Mouse (Mus musculus): ENCODE data around the gene Prpf4. TPM values are rescaled to one million over a fixed set of nuclear protein-coding genes. Genes with fewer than 3 reads are reported as not detected.

The Prpf4 gene
- polyA plus RNA-seq, 1 experiment from 2014 or later, result 38.6 TPM

DNA sequence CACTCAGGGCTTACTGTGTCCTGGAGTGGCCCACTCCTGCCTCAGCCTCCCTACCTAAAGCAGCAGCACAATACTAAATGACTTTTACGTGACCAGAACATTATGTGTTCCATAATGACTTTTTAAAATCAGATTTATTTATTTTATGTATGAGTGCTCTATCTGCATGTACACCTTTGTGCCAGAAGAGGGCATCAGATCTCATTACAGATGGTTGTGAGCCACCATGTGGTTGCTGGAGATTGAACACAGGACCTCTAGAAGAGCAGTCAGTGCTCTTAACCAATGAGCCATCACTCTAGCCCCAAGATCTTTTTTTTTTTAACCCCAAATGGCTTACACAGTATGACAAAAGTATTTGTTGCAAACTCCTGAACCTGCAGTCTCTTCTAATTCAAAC, 59.6 kb downstream of the Prpf4 start:
- H3K27ac ChIP-seq, result no peak overlapping the region
- 0 out of 2 replicates have a peak, but pooled peaks cover 3% of the 10 kb centered on the region for H3K36me3 ChIP-seq
- no peak overlapping the region for H3K4me3 ChIP-seq
- no peaks in the 10 kb centered on the region for H3K27me3 ChIP-seq (ENCODE audit: low read depth, poor library complexity, severe bottlenecking)
- no peak for DNase-seq (ENCODE audit: low spot score)
- peaks cover 9% of the 10 kb centered on the region for H3K4me1 ChIP-seq
- H3K9me3 ChIP-seq (replicated peaks), result no peaks in the 10 kb centered on the region
- 98% methylated on average over 1 of the region's 1 CpGs for WGBS

DNA sequence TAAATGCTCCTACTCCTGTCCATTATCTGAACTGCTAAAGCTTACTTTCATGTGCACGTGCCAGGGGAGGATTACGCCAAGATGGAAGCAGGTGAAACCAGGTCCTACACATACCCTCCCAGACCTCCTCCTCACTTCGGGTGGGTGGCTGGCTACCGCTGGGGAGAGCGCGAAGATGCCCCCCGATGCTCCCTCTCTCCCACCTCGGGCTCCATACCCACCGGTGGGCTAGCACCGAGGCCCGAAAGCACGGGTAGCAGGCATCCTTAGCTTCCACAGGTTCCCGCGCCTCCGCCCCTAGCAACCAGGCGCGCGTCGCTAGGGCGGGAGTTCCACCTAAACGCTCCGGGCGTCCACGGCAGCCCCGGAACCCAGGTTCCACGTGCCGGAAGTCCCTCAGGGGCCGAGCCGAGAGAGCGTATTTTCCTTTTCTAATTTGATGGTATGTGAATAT, 62.0 kb downstream of the Prpf4 start, which contains the start of gene Wdr31:
TSS of gene Wdr31 (minus strand) at position 299 of the 454 bp plus-strand sequence.
- H3K9me3 ChIP-seq (replicated peaks), result no peaks in the 10 kb centered on the region
- 0 out of 2 replicates have a peak, but pooled peaks cover 3% of the 10 kb centered on the region for H3K36me3 ChIP-seq
- no peaks in the 10 kb centered on the region for H3K27me3 ChIP-seq (ENCODE audit: low read depth, poor library complexity, severe bottlenecking)
- H3K4me1 ChIP-seq, result peaks cover 9% of the 10 kb centered on the region
- H3K4me3 ChIP-seq, result peak within 1 kb of the TSS; percentile 73
- DNase-seq (ENCODE audit: low spot score), result peak; percentile 91
- peak within 1 kb of the TSS; percentile 82 for H3K27ac ChIP-seq
- under 1% methylated on average over 30 of the region's 30 CpGs for WGBS

DNA sequence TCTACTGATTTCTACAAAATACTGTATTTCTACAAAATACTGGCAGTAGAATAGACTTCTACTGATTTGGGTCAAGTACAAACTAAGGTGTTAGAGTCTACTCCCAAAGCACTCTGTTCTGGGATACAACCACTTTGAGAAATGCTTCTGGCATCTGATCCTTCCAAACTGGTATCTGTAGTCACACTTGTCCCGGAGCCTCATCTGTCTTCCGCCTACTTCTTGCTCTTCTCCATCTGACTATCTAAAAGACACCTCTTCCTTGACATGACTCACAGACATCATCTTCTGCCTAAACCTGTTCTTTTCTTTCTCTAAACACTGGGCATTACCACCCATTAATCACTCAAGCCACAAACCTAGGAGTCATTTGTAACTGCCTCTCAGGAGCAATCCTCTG, 63.5 kb downstream of the Prpf4 start:
- no peaks in the 10 kb centered on the region for H3K9me3 ChIP-seq (replicated peaks)
- H3K4me3 ChIP-seq, result no peak overlapping the region
- 93% methylated on average over 2 of the region's 2 CpGs for WGBS
- H3K27ac ChIP-seq, result no peak overlapping the region
- H3K27me3 ChIP-seq (ENCODE audit: low read depth, poor library complexity, severe bottlenecking), result no peaks in the 10 kb centered on the region
- no peak for DNase-seq (ENCODE audit: low spot score)
- peaks cover 9% of the 10 kb centered on the region for H3K4me1 ChIP-seq
- H3K36me3 ChIP-seq, result 0 out of 2 replicates have a peak, but pooled peaks cover 3% of the 10 kb centered on the region

DNA sequence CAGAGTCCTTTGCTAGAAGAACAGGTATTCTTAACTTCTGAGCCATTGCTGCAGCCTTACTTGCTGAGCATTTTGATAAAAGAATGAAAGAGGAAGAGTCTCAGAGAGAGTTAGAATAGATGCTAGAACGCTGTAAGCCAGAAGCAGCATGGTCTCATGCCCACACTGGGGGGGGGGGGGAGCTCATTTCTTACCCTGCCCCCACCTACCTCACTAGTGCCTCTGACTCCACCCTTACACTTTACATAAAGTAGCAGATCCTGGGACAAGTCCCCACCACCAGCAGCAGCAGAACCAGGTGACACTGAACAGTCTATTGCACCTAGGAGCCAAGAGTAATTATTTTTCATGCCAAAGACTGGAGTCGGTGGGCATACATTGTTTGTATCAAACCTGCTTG, 66.5 kb downstream of the Prpf4 start:
- H3K27me3 ChIP-seq (ENCODE audit: low read depth, poor library complexity, severe bottlenecking), result peaks cover 21% of the 10 kb centered on the region
- H3K4me1 ChIP-seq, result peaks cover 13% of the 10 kb centered on the region
- H3K4me3 ChIP-seq, result no peak overlapping the region
- H3K9me3 ChIP-seq (replicated peaks), result no peaks in the 10 kb centered on the region
- H3K36me3 ChIP-seq, result no peaks in the 10 kb centered on the region
- DNase-seq (ENCODE audit: low spot score), result no peak
- H3K27ac ChIP-seq, result no peak overlapping the region
- 91% methylated on average over 2 of the region's 2 CpGs for WGBS

DNA sequence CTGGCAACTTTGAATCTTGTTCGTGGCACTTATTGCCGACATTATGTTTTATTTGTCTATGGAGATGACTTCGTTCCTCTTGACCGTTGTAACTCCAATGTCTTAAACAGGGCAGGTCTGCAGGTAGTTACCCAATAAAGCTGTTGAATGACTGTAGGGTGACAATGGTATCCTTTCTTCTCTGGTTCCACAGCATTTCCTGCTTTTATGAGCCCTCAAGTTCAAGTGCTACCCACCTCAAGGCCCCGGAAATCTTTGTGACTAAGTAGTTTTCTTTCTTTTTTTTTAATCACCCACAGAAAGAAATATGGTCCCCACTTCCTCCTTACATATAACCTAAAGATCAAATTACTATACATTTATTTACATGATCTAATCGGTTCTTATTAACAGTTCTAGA, 67.2 kb downstream of the Prpf4 start:
- no peak overlapping the region for H3K4me3 ChIP-seq
- no peak for DNase-seq (ENCODE audit: low spot score)
- no peaks in the 10 kb centered on the region for H3K36me3 ChIP-seq
- no peaks in the 10 kb centered on the region for H3K9me3 ChIP-seq (replicated peaks)
- peaks cover 14% of the 10 kb centered on the region for H3K4me1 ChIP-seq
- H3K27ac ChIP-seq, result no peak overlapping the region
- peaks cover 28% of the 10 kb centered on the region for H3K27me3 ChIP-seq (ENCODE audit: low read depth, poor library complexity, severe bottlenecking)
- 92% methylated on average over 6 of the region's 6 CpGs for WGBS

Other genes starting within 250 kb of the Prpf4 start
- 14.9 and 19.4 TPM in 2 replicates for gene Zfp37, start 177.8 kb upstream of the Prpf4 start, polyA plus RNA-seq (2016; fragmentation: Nextera tagmentation; extraction: Ambion mirVana)
- gene Slc31a2, start 146.2 kb upstream of the Prpf4 start, polyA plus RNA-seq (2016; fragmentation: Nextera tagmentation; extraction: Ambion mirVana), result 10.8 and 11.0 TPM in 2 replicates
- gene Fkbp15, start 48.2 kb upstream of the Prpf4 start, polyA plus RNA-seq (2016; fragmentation: Nextera tagmentation; extraction: Ambion mirVana), result 16.4 and 19.6 TPM in 2 replicates
- 42.2 and 48.7 TPM in 2 replicates for gene Slc31a1, start 48.1 kb upstream of the Prpf4 start, polyA plus RNA-seq (2016; fragmentation: Nextera tagmentation; extraction: Ambion mirVana)
- 223 and 233 TPM in 2 replicates for gene Cdc26, start 155 bp upstream of the Prpf4 start, polyA plus RNA-seq (2016; fragmentation: Nextera tagmentation; extraction: Ambion mirVana)
- gene Rnf183, start 26.5 kb downstream of the Prpf4 start, polyA plus RNA-seq (2016; fragmentation: Nextera tagmentation; extraction: Ambion mirVana), result not detected in 2 replicates
- gene Wdr31, start 62.1 kb downstream of the Prpf4 start, polyA plus RNA-seq (2016; fragmentation: Nextera tagmentation; extraction: Ambion mirVana), result 10.5 and 13.4 TPM in 2 replicates
- gene Bspry, start 71.3 kb downstream of the Prpf4 start, polyA plus RNA-seq (2016; fragmentation: Nextera tagmentation; extraction: Ambion mirVana), result 1.0 and 1.3 TPM in 2 replicates
- gene Hdhd3, start 94.7 kb downstream of the Prpf4 start, polyA plus RNA-seq (2016; fragmentation: Nextera tagmentation; extraction: Ambion mirVana), result 11.7 and 13.5 TPM in 2 replicates
- gene Alad, start 111.1 kb downstream of the Prpf4 start, polyA plus RNA-seq (2016; fragmentation: Nextera tagmentation; extraction: Ambion mirVana), result 108 and 124 TPM in 2 replicates
- 113 and 116 TPM in 2 replicates for gene Pole3, start 116.3 kb downstream of the Prpf4 start, polyA plus RNA-seq (2016; fragmentation: Nextera tagmentation; extraction: Ambion mirVana)
- gene 4933430I17Rik, start 116.6 kb downstream of the Prpf4 start, polyA plus RNA-seq (2016; fragmentation: Nextera tagmentation; extraction: Ambion mirVana), result 0.86 and 1.7 TPM in 2 replicates
- 24.9 and 38.2 TPM in 2 replicates for gene Rgs3, start 151.1 kb downstream of the Prpf4 start, polyA plus RNA-seq (2016; fragmentation: Nextera tagmentation; extraction: Ambion mirVana)

Data from limb, embryonic 10.5 days (tissue).